Mouse (Mus musculus) midbrain, embryonic 13.5 days (tissue): ENCODE results near the gene A730071L15Rik. TPM values are rescaled to one million over a fixed set of nuclear protein-coding genes. Genes with fewer than 3 reads are reported as not detected.

Source experiments
- ATAC-seq: fragments of 200-750 bp; cut with Nextera tagmentation; 2 replicates; pipeline ENCODE4 v1.8.0; 2017; ENCODE audit warnings: mild to moderate bottlenecking, moderate TSS enrichment, moderate library complexity
- H3K27ac ChIP-seq: fragments of 300-500 bp; sonication (generic); 2 replicates; pipeline ENCODE4 v1.5.1; 2015; ENCODE audit warnings: inconsistent platforms, mild to moderate bottlenecking, moderate library complexity
- H3K27me3 ChIP-seq: fragments of 300-500 bp; sonication (generic); 2 replicates; pipeline ENCODE4 v1.6.1; 2015; ENCODE audit warnings: mild to moderate bottlenecking, inconsistent platforms
- H3K36me3 ChIP-seq: fragments of 300-500 bp; sonication (generic); 2 replicates; pipeline ENCODE4 v1.6.1; 2015; ENCODE audit warnings: mild to moderate bottlenecking, inconsistent platforms
- H3K4me1 ChIP-seq: fragments of 300-500 bp; sonication (generic); replicated peaks from 2 replicates; pipeline ENCODE4 v1.6.1; 2015; ENCODE audit warnings: inconsistent platforms
- H3K4me2 ChIP-seq: fragments of 300-500 bp; sonication (generic); replicated peaks from 2 replicates; pipeline ENCODE4 v1.6.1; 2015; ENCODE audit warnings: moderate library complexity, mild to moderate bottlenecking, inconsistent platforms
- H3K4me3 ChIP-seq: fragments of 300-500 bp; sonication (generic); replicated peaks from 2 replicates; pipeline ENCODE4 v1.5.1; 2015; ENCODE audit warnings: mild to moderate bottlenecking, inconsistent platforms
- H3K9ac ChIP-seq: fragments of 300-500 bp; sonication (generic); replicated peaks from 2 replicates; pipeline ENCODE4 v1.6.1; 2015; ENCODE audit warnings: mild to moderate bottlenecking, inconsistent platforms
- H3K9me3 ChIP-seq: fragments of 300-500 bp; sonication (generic); 2 replicates; pipeline ENCODE4 v1.6.1; 2016; ENCODE audit warnings: mild to moderate bottlenecking, inconsistent platforms
- WGBS: fragments of 180-500 bp; shearing (Covaris S2); methylation state at CpG from one replicate; pipeline ENCODE4 v1.1.7; 2015; 5-methylcytosine and 5-hydroxymethylcytosine counted together
- polyA plus RNA-seq: library from polyadenylated mRNA; unstranded; fragments of >200 nt; fragmentation: Nextera tagmentation; extraction: Ambion mirVana; gene quantifications from 2 replicates; pipeline ENCODE4 v1.2.1, GENCODE M21; 2015

Gene A730071L15Rik
- polyA plus RNA-seq, 1 experiment from 2014 or later, result 0.59 TPM

DNA sequence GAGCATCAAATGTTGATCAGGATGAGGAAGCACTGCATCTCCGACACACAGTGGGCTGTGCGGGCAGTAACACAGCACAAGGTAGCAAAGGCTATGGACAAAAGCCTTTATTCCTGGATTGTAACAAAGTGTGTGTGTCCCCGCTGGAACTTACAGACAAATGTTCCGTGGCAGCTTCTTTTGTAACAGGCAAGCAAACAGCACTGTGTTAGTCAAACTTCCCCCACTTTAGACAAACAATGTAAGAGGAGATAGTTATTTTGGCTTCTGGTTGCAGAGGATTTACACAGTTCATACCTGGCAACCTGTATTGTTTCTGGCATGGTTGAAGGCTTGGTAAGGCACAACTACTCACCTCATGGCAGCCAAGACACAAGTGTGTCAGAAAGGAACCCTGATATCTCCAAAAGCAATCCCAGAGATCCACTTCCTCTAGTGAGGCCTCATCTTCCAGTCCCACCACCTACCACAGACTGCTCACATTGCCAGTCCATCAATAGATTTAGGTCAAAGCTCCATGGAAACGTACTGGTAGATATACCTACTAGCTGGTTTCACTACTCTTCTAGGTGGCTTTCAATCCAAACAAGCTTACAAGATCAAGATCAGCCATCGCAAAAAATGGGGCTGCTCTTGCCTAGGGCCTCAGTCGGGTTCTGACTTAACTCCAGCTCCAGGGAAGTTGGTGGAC is 34.3 kb upstream of the A730071L15Rik start:
- Histone ChIP-seq H3K27ac (no peak overlapping the region), H3K4me2 (no peak overlapping the region), H3K36me3 (no peaks in the 10 kb centered on the region), H3K27me3 (no peaks in the 10 kb centered on the region), H3K4me1 (peaks cover 5% of the 10 kb centered on the region; the same call in 1 of the 2 replicates), H3K9me3 (no peaks in the 10 kb centered on the region), H3K9ac (no peak overlapping the region), H3K4me3 (no peak overlapping the region)
- 95% methylated on average over 7 of the region's 7 CpGs for WGBS
- ATAC-seq, result no peak

DNA sequence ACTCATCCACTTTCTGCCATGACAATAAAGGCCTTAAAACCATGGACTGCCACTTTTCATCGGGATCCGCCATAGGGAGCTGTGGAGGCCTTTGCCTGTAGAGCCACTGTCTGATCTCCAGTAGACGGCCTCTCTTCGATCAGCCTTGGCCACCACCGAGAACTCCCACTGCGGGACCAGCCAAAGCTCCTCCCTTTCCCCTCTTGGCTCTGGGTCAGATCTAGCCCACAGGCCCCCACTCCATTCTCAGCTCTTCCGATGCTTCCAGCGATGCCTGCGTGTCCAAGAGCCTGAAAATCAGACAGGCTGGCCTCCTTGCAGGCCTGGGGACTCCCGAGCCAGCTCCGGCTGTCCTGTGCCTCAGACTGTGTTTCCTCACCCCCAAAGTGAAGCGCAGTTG is 33.5 kb upstream of the A730071L15Rik start:
- Histone ChIP-seq H3K27ac (no peak overlapping the region), H3K36me3 (no peaks in the 10 kb centered on the region), H3K4me3 (no peak overlapping the region), H3K4me2 (no peak overlapping the region), H3K9ac (no peak overlapping the region), H3K4me1 (no peaks in the 10 kb centered on the region), H3K9me3 (no peaks in the 10 kb centered on the region), H3K27me3 (no peaks in the 10 kb centered on the region)
- no peak for ATAC-seq
- WGBS, result 95% methylated on average over 12 of the region's 12 CpGs

DNA sequence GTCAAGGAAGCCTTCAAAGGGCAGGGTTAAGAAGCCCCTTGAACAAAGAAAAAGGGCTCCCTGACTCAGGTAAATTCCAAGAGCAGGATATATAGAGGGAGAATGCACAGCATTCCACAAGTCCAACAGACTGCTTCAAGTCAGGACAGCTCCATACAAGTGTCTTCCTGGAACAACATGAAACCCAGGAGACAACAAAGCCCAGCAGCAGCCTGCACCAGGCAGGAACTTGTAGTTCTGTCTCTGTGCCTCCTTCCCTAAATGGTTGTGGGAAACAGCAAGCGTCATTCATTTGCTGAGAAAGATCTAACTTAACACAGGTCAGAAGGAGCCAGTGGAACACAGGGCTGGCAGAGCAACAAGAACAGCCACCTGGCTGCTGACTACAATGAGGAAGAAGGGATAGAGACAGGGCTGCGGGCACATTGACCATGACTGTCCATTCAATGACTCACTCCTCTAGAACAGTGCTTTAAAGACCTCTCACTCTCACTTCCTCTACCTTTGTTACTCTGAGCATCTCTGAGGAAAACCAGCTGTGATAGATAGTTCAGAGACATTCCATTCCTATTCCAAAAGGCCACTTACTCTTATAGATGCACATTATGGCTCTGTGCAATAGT is 30.7 kb upstream of the A730071L15Rik start:
- no peak overlapping the region for H3K9ac ChIP-seq
- no peaks in the 10 kb centered on the region for H3K9me3 ChIP-seq
- H3K36me3 ChIP-seq, result no peaks in the 10 kb centered on the region
- H3K4me2 ChIP-seq, result no peak overlapping the region
- 91% methylated on average over 2 of the region's 2 CpGs for WGBS
- no peak overlapping the region for H3K4me3 ChIP-seq
- no peaks in the 10 kb centered on the region for H3K4me1 ChIP-seq
- ATAC-seq, result no peak
- H3K27ac ChIP-seq, result no peak overlapping the region
- no peaks in the 10 kb centered on the region for H3K27me3 ChIP-seq

DNA sequence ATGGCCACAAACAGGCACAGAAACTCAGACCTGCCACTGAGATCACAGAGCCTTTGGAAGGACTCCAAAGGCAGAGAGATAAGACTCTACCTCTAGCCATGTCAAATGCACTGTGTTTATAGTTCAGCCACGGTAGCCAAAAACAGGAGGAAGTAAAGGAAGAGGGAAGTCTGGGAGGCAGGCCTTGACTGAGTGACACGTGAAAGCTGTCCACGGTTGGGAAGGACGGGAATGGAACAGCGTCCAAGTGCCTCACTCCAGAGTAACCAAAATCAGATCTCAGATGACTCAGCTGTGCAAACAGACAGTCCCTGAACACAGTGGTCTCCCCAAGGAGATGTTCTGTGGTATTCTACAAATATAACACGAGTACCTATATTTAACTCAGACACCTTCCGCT is 25.1 kb upstream of the A730071L15Rik start:
- no peaks in the 10 kb centered on the region for H3K27me3 ChIP-seq
- no peaks in the 10 kb centered on the region for H3K36me3 ChIP-seq
- no peak overlapping the region; the same call in 1 of the 2 replicates for H3K27ac ChIP-seq
- H3K9ac ChIP-seq, result no peak overlapping the region
- no peak for ATAC-seq
- no peaks in the 10 kb centered on the region for H3K9me3 ChIP-seq
- H3K4me3 ChIP-seq, result no peak overlapping the region
- peaks cover 26% of the 10 kb centered on the region for H3K4me1 ChIP-seq
- WGBS, result 92% methylated on average over 7 of the region's 7 CpGs
- no peak overlapping the region for H3K4me2 ChIP-seq

DNA sequence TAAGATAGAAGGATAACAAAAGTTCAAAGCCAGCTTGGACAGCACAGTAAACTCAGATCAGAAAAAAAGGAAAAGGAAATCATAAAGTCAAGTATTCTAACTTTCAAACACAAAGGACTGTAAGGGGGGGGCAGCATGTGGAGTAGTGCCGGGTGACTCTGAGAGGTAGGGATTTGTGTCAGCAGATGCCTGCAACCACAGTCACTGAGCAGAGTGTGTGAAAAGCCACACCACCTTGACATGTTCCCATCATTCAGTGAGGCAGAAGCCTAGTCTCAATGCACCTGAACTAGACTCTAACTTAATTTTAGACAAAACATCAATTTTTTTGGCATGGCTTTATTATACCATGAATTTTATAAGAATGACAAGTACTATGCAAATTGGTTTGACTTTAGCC is 24.3 kb upstream of the A730071L15Rik start:
- Histone ChIP-seq H3K9ac (no peak overlapping the region), H3K27me3 (no peaks in the 10 kb centered on the region)

DNA sequence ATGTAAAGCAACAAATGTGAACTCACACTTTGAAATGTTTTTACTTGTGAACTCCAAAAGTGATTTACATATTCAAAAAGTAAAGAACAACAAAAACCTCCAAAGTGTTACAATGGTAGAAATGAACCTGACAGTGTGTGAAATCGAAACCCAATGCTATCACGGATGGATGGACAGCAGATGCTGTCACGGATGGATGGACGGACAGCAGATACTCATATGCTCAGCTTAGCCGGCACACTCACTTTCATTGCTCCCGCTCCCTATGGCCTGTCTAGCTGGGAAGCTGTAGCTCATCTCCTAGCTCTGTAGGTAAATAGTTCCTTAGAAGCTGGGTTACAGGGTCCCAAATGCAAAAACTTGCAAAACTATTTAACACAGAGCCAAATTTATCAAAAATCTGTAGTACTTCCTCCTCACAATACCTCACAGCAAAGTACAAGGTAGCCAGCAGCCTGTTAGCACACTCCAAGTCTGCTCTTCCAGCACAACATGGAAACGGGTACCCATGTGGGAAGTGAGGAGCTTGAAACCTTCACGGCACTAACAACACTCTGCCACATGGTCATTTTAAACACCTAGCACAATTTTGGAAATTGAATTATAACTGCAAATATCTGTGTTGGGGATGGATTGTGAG is 21.9 kb upstream of the A730071L15Rik start:
- H3K4me2 ChIP-seq, result no peak overlapping the region
- no peak for ATAC-seq
- no peak overlapping the region for H3K9ac ChIP-seq
- no peaks in the 10 kb centered on the region for H3K36me3 ChIP-seq
- H3K9me3 ChIP-seq, result no peaks in the 10 kb centered on the region
- 30% methylated on average over 8 of the region's 8 CpGs for WGBS
- peaks cover 42% of the 10 kb centered on the region for H3K4me1 ChIP-seq
- H3K27me3 ChIP-seq, result no peaks in the 10 kb centered on the region
- no peak overlapping the region for H3K27ac ChIP-seq
- no peak overlapping the region for H3K4me3 ChIP-seq

More for the DNA sequence above, 24.3 kb upstream of the A730071L15Rik start:
- Histone ChIP-seq H3K4me2 (no peak overlapping the region), H3K36me3 (no peaks in the 10 kb centered on the region), H3K4me1 (peaks cover 34% of the 10 kb centered on the region), H3K27ac (no peak overlapping the region), H3K9me3 (no peaks in the 10 kb centered on the region), H3K4me3 (no peak overlapping the region)
- no peak for ATAC-seq
- 72% methylated on average over 1 of the region's 1 CpGs for WGBS

DNA sequence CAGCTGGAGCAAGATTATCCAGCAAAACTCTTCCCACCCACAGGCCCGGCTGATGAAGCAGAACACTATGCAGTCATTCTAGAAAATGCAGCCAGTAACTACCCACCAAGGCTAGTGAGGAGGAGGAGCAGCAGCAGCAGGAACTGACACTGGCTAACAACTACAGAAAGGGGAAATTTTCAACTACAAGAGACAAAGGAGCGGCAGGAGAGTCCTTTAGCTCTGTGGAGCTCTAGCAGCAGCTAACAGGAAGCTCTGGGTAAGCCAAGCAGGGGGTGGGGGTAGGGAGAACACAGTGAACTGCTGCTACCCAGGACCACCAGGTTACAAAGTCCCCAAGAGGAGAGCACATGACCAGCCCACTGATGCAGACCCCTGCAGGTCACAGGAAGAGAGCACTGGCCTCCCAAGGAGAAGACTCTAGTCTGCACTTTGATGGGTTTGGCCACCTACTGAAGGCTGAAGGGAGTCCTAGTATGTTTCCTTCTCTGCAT is 21.1 kb upstream of the A730071L15Rik start:
- Histone ChIP-seq H3K9me3 (no peaks in the 10 kb centered on the region), H3K9ac (no peak overlapping the region), H3K36me3 (no peaks in the 10 kb centered on the region), H3K27ac (peak overlapping the region; percentile 32; the same call in 1 of the 2 replicates), H3K4me3 (no peak overlapping the region), H3K27me3 (no peaks in the 10 kb centered on the region), H3K4me1 (peaks cover 47% of the 10 kb centered on the region), H3K4me2 (no peak overlapping the region)
- 8% methylated on average over 2 of the region's 2 CpGs for WGBS
- ATAC-seq, result 0 out of 2 replicates have a peak, but pooled peaks have one; percentile 14

DNA sequence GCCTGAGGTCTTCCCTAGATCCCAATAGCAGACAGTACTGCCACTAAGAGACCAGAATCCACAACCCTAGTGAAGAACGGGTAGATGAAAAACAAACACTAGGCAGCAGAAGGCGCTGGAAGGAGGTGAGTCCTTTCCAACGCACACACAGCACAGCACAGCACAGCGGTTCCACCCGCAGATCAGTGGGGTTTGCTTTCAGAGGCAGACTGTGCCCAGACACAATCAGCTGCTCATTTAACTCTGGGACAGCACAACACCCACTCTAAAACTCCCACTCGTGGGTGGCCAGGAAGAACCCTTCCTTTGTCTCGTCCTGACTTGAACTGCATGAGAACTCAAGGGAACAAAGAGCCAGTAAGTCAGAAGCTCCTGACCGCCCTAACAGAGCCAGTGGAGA is 20.6 kb upstream of the A730071L15Rik start:
- Histone ChIP-seq H3K4me3 (no peak overlapping the region), H3K27me3 (no peaks in the 10 kb centered on the region), H3K4me2 (no peak overlapping the region), H3K27ac (peak overlapping the region; percentile 32), H3K9ac (no peak overlapping the region), H3K4me1 (peaks cover 51% of the 10 kb centered on the region), H3K36me3 (no peaks in the 10 kb centered on the region), H3K9me3 (no peaks in the 10 kb centered on the region)
- 9% methylated on average over 8 of the region's 8 CpGs for WGBS
- 0 out of 2 replicates have a peak, but pooled peaks have one; percentile 34 for ATAC-seq

DNA sequence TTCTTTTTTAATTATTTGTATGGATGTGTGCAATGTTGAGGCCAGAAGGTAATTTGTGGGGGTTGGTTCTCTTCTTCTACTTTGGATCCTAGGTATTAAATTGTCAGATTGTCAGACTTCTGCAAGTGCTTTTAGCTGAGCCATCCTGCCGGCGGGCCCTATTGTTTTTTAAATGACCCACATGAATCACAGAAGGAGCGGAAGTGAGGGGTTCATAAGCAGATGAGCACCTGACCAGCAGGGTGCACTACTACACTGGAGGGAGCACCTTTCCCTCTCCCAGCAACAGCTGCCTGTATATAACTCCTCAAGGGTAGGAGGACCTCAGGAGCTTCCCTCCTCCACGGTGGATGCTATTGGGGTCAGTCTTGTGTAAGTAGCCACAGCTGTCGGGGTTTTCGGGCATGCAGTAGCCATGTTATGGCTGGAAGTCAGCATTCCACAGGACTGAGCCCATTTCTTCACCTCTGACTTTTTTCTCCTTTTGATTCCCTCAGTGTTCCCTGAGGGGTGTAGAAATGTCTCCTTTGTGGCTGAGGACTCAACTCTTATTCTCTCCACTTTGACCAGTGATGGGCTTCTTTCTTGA is 18.9 kb upstream of the A730071L15Rik start:
- no peak for ATAC-seq
- WGBS, result 45% methylated on average over 6 of the region's 6 CpGs
- Histone ChIP-seq H3K4me2 (no peak overlapping the region), H3K27me3 (no peaks in the 10 kb centered on the region), H3K9ac (no peak overlapping the region), H3K36me3 (no peaks in the 10 kb centered on the region), H3K4me1 (peaks cover 59% of the 10 kb centered on the region), H3K27ac (no peak overlapping the region), H3K9me3 (no peaks in the 10 kb centered on the region), H3K4me3 (no peak overlapping the region)

DNA sequence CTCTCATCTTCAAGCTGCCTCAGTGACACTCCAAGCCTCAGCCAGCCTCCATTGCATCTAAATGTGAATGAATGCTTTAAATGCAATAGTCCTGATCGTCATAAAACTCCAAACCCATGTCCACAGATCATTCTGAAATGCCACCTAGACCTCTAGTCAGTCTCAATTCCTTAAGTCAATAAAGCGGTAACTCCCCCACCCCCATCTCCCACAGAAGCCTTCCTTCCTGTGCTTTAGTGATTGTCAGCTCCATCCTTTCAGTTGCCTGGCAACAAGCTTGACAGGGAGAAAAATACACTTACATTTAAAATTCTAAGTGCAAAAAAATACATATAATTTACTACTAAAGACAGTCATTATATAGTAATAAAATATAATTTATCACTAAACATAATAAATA is 16.6 kb upstream of the A730071L15Rik start:
- H3K36me3 ChIP-seq, result no peaks in the 10 kb centered on the region; the same call in 1 of the 2 replicates
- no peak overlapping the region for H3K9ac ChIP-seq
- H3K9me3 ChIP-seq, result no peaks in the 10 kb centered on the region
- WGBS, result 48% methylated on average over 2 of the region's 2 CpGs
- no peak overlapping the region for H3K4me2 ChIP-seq
- H3K27ac ChIP-seq, result no peak overlapping the region
- H3K4me1 ChIP-seq, result peaks cover 52% of the 10 kb centered on the region
- no peak overlapping the region for H3K4me3 ChIP-seq
- ATAC-seq, result no peak
- H3K27me3 ChIP-seq, result no peaks in the 10 kb centered on the region

DNA sequence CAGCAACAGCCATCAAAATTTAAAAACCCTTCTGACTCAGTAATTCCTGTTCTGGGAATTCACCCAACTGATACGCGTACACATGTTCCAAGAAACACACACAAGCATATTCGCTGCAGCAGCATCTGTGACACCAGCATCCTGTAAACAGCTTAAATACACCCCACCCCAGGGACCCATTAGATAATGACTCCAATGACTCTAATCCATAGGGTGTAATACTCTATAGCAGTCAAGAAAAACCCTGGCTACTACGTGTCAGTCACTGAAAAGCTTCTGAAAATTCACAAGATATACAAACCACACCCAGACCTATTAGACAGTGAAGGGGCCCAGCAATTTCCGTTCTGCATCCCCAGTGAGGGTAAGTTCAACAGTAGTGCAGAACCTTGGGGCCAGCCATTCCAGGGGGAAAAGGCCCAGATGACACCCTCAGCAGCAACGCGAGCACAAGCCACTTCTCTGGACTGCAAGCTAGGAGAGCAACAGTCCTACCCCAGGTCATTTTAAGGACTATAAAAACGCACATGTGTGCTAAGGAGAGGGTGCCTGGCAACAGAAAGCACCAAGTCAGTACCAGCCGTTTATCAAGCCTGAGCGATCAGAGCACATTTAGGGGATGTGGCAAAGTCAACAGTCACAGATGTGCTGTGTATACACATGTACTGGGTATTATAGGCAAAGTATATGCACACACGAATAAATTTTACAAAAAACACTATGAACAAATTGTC is 15.5 kb upstream of the A730071L15Rik start:
- Histone ChIP-seq H3K4me2 (no peak overlapping the region), H3K27ac (peak overlapping the region; percentile 35; the same call in 1 of the 2 replicates), H3K4me1 (peaks cover 41% of the 10 kb centered on the region), H3K9me3 (no peaks in the 10 kb centered on the region), H3K9ac (no peak overlapping the region), H3K4me3 (no peak overlapping the region), H3K27me3 (no peaks in the 10 kb centered on the region), H3K36me3 (no peaks in the 10 kb centered on the region; the same call in 1 of the 2 replicates)
- no peak for ATAC-seq
- WGBS, result 72% methylated on average over 11 of the region's 11 CpGs
